Mouse (Mus musculus): ENCODE results near the gene Smr2.
"Not testable (repeated sequence)": the region's sequence is repeated elsewhere in the genome, so short reads cannot be mapped to it uniquely, and the experiment has no call there.

The Smr2 gene

DNA sequence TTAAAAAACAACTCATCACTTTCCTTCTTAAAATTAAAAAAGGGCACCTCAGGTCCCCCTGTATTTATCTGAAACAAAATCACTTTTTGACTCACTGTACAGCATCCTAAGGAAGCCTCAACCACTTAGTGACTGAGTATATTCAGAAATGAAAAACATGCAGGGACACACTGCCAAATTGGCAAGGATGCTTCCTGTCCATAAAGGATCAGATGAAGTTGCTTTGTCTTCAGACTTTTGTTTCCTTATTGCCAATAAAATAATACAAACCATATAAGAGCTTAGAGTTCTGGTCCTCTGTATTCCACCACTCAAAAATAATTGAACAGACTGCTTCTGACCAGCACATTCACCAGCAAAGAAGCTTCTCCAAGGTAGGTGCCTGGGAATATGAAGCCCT lies at the start of gene Smr2:
Smr2 (plus strand) TSS at position 301 of the 400 bp plus-strand sequence.
- not testable (repeated sequence) for DNase-seq (ENCODE audit: low read depth)

- DNase-seq (ENCODE audit: low read depth): no peak
Observed at GRCm38 (mm10) chr5:88111430-88111829, 25.1 kb downstream of the Smr2 start, which contains the start of gene Gm11116. Gene Gm11116 (minus strand): TSS chr5:88111530.

DNA sequence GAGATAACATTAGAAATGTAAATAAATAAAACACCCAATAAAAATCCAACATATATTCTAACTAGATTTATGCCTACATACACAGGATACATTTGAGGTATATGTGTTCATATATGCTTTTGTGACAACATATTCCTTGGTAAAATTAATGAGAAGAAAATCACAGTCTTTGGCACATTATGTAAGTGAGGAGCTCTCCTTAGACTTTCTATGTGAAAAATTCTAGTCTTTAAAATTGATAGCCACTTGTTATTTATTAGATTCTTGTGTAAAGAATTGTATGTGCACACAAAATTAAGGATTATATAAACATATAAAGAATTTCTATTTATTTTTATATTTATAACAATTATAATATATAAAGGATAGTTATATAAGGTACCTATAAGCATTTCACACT lies 67.6 kb downstream of the Smr2 start, which contains the start of gene Gm11115:
Gm11115 (minus strand) TSS at position 101 of the 400 bp plus-strand sequence.
- DNase-seq (ENCODE audit: low read depth): no peak

Measured in c-Kit-positive CD71-negative TER-119-negative erythroid progenitor cells, embryonic 14.5 days (primary cell).